Mouse (Mus musculus) small intestine, adult 10 weeks (tissue): ENCODE results near the gene Smc1a. TPM values are rescaled to one million over a fixed set of nuclear protein-coding genes. Genes with fewer than 3 reads are reported as not detected.

Experiments
- polyA plus RNA-seq: library from polyadenylated mRNA; stranded (reverse); fragments of 350-450 nt; fragmentation: Illumina TruSeq; extraction: RNeasy Lipid Tissue Mini Kit (QIAGEN cat#74804); gene quantifications from one replicate; pipeline ENCODE4 v1.2.3, GENCODE M21; 2014; ENCODE audit warnings: low replicate concordance

The Smc1a gene
- 42.0 TPM for polyA plus RNA-seq

GRCm38 (mm10) chrX:152016151-152017145 is at the start of gene Smc1a, which contains the start of gene Ribc1:
Gene Smc1a (plus strand): TSS chrX:152016428.
Gene Ribc1 (minus strand): TSS chrX:152016295.

GRCm38 (mm10) chrX:152001737-152002710 is 14.2 kb upstream of the Smc1a start, which contains the start of gene Hsd17b10:
Gene Hsd17b10 (plus strand): TSS chrX:152001845.

Other genes with a start within 250 kb of the Smc1a start
- gene Huwe1, start 215.6 kb upstream of the Smc1a start, polyA plus RNA-seq, result 50.1 TPM
- gene Hsd17b10, start 14.6 kb upstream of the Smc1a start, polyA plus RNA-seq, result 28.2 TPM
- gene Ribc1, start 133 bp upstream of the Smc1a start, polyA plus RNA-seq, result 0.48 TPM
- 1.3 TPM for gene Iqsec2, start 127.8 kb downstream of the Smc1a start, polyA plus RNA-seq
- gene Kdm5c, start 216.6 kb downstream of the Smc1a start, polyA plus RNA-seq, result 8.8 TPM